Mouse (Mus musculus): ENCODE measurements at regions not wholly inside any gene's neighbourhood (a gene's known extent, or its start where the extent isn't known, plus 50 kb on each side); places are given as distances from the start of the nearest gene placed in this dataset.

GRCm38 (mm10) chr7:121214181-121214580, 132.7 kb downstream of the Otoa start:
- no peak for DNase-seq (ENCODE audit: low spot score)

GRCm38 (mm10) chr7:121215032-121215431, 133.6 kb downstream of the Otoa start:
- no peak for DNase-seq (ENCODE audit: low spot score)

- DNase-seq (ENCODE audit: low spot score): no peak
Measured at GRCm38 (mm10) chr7:121215735-121216134, 134.3 kb downstream of the Otoa start.

- DNase-seq (ENCODE audit: low spot score): no peak
Measured at GRCm38 (mm10) chr7:121218031-121218430, 136.6 kb downstream of the Otoa start.

- DNase-seq (ENCODE audit: low spot score): no peak
Measured at GRCm38 (mm10) chr7:121221158-121221557, 139.7 kb downstream of the Otoa start.

GRCm38 (mm10) chr7:121231881-121232280, 150.4 kb downstream of the Otoa start:
- no peak for DNase-seq (ENCODE audit: low spot score)

- no peak for DNase-seq (ENCODE audit: low spot score)
Measured at GRCm38 (mm10) chr7:121234831-121235230, 153.4 kb downstream of the Otoa start.

GRCm38 (mm10) chr7:121239731-121240130, 151.9 kb upstream of the Hs3st2 start:
- DNase-seq (ENCODE audit: low spot score): no peak

GRCm38 (mm10) chr7:121247845-121248244, 143.8 kb upstream of the Hs3st2 start:
- DNase-seq (ENCODE audit: low spot score): no peak

- DNase-seq (ENCODE audit: low spot score): no peak
Measured at GRCm38 (mm10) chr7:121257466-121257865, 134.2 kb upstream of the Hs3st2 start.

- DNase-seq (ENCODE audit: low spot score): peak; percentile 41
Measured at GRCm38 (mm10) chr7:121258826-121259496, 132.7 kb upstream of the Hs3st2 start.

GRCm38 (mm10) chr7:121259497-121260009, 132.1 kb upstream of the Hs3st2 start:
- peak; percentile 56 for DNase-seq (ENCODE audit: low spot score)

GRCm38 (mm10) chr7:121269358-121269757, 122.3 kb upstream of the Hs3st2 start:
- DNase-seq (ENCODE audit: low spot score): no peak

- DNase-seq (ENCODE audit: low spot score): no peak
Measured at GRCm38 (mm10) chr7:121280597-121280996, 111.1 kb upstream of the Hs3st2 start.

GRCm38 (mm10) chr7:121282154-121282553, 109.5 kb upstream of the Hs3st2 start:
- no peak for DNase-seq (ENCODE audit: low spot score)

- no peak for DNase-seq (ENCODE audit: low spot score)
Measured at GRCm38 (mm10) chr7:121289737-121290136, 101.9 kb upstream of the Hs3st2 start.

GRCm38 (mm10) chr7:121296151-121296695, 95.4 kb upstream of the Hs3st2 start:
- DNase-seq (ENCODE audit: low spot score): no peak

- no peak for DNase-seq (ENCODE audit: low spot score)
Measured at GRCm38 (mm10) chr7:121312961-121313587, 78.6 kb upstream of the Hs3st2 start.

- no peak for DNase-seq (ENCODE audit: low spot score)
Measured at GRCm38 (mm10) chr7:121314521-121314920, 77.1 kb upstream of the Hs3st2 start.

GRCm38 (mm10) chr7:121329274-121329673, 62.4 kb upstream of the Hs3st2 start:
- no peak for DNase-seq (ENCODE audit: low spot score)

GRCm38 (mm10) chr7:121332532-121332931, 59.1 kb upstream of the Hs3st2 start:
- no peak for DNase-seq (ENCODE audit: low spot score)

- no peak for DNase-seq (ENCODE audit: low spot score)
Measured at GRCm38 (mm10) chr7:121335390-121336109, 56.1 kb upstream of the Hs3st2 start.

GRCm38 (mm10) chr7:121339942-121340341, 51.7 kb upstream of the Hs3st2 start:
- DNase-seq (ENCODE audit: low spot score): no peak

Measured in testis, postnatal 14 days (tissue).